Mouse (Mus musculus) stomach, postnatal 0 days (tissue): ENCODE measurements around the gene Cdk8. TPM values are rescaled to one million over a fixed set of nuclear protein-coding genes. Genes with fewer than 3 reads are reported as not detected.

Experiments used
- ATAC-seq: fragments of 200-750 bp; cut with Nextera tagmentation; 2 replicates; pipeline ENCODE4 v1.8.0; 2017; ENCODE audit not compliant: low FRiP score, low TSS enrichment
- DNase-seq: peaks from one replicate; pipeline ENCODE4 v3.0.0-alpha.2; 2016; ENCODE audit warnings: low spot score
- H3K27ac ChIP-seq: fragments of 300-500 bp; sonication (generic); replicated peaks from 2 replicates; pipeline ENCODE4 v1.5.1; 2014; ENCODE audit warnings: mild to moderate bottlenecking, control low read depth
- H3K27me3 ChIP-seq: fragments of 300-500 bp; sonication (generic); 2 replicates; pipeline ENCODE4 v1.6.1; 2014; ENCODE audit warnings: low read length; ENCODE audit not compliant: control insufficient read depth, insufficient read depth
- H3K36me3 ChIP-seq: fragments of 300-500 bp; sonication (generic); 2 replicates; pipeline ENCODE4 v1.6.1; 2014; ENCODE audit warnings: low read length, mixed read lengths; ENCODE audit not compliant: control insufficient read depth, insufficient read depth
- H3K4me1 ChIP-seq: fragments of 300-500 bp; sonication (generic); replicated peaks from 2 replicates; pipeline ENCODE4 v1.6.1; 2014; ENCODE audit warnings: antibody characterized with exemption; ENCODE audit not compliant: control insufficient read depth, insufficient read depth
- H3K4me2 ChIP-seq: fragments of 300-500 bp; sonication (generic); replicated peaks from 2 replicates; pipeline ENCODE4 v1.6.1; 2014; ENCODE audit warnings: low read depth, mild to moderate bottlenecking, control low read depth, moderate library complexity
- H3K4me3 ChIP-seq: fragments of 300-500 bp; sonication (generic); 2 replicates; pipeline ENCODE4 v1.5.1; 2014; ENCODE audit warnings: low read depth, low read length, control low read depth
- H3K9ac ChIP-seq: fragments of 300-500 bp; sonication (generic); 2 replicates; pipeline ENCODE4 v1.6.1; 2014; ENCODE audit warnings: mild to moderate bottlenecking, low read length, control low read depth, mixed read lengths
- H3K9me3 ChIP-seq: fragments of 300-500 bp; sonication (generic); 2 replicates; pipeline ENCODE4 v1.6.1; 2016; ENCODE audit warnings: low read length; ENCODE audit not compliant: control insufficient read depth
- CTCF ChIP-seq: IDR thresholded peaks from 2 replicates; pipeline ENCODE4 v1.5.1; 2016; ENCODE audit warnings: antibody characterized with exemption, low read depth, mild to moderate bottlenecking, moderate library complexity
- EP300 ChIP-seq: optimal IDR thresholded peaks from 2 replicates; pipeline ENCODE3; 2016; ENCODE audit warnings: antibody characterized with exemption
- WGBS: fragments of 180-500 bp; shearing (Covaris S2); extraction: QIAGEN DNeasy Blood & Tissue Kit; methylation state at CpG from one replicate; pipeline ENCODE4 v1.1.7; 2014; 5-methylcytosine and 5-hydroxymethylcytosine counted together
- polyA plus RNA-seq: library from polyadenylated mRNA; unstranded; fragments of >200 nt; fragmentation: Nextera tagmentation; extraction: Ambion mirVana; gene quantifications from 2 replicates; pipeline ENCODE4 v1.2.1, GENCODE M21; 2015

Gene Cdk8
- polyA plus RNA-seq, 1 experiment from 2014 or later: 12.2 TPM

DNA sequence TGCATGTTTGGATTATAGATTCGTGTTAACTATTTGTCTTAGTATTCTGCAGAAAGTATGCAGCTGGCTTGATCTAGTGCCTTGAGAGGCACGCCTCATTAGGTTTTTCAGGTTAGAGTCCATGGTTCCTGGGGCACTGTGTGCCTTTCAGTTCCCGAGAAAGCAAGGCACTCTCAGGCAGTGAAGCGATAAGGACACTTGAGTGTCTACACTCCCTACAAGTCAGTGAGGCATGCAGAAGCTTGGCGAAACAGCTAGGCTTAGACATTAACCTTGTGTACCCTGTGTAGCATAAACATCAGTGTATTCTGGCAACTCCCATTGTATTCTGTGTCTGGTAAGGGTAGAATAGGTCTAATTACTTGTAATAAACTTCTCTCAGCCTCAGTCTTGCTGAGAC is 25.5 kb upstream of the Cdk8 start:
- H3K4me2 ChIP-seq: no peak overlapping the region
- H3K36me3 ChIP-seq: peaks cover 30% of the 10 kb centered on the region
- no peak overlapping the region for H3K9ac ChIP-seq
- no peaks in the 10 kb centered on the region for H3K9me3 ChIP-seq
- no peak for ATAC-seq
- WGBS: 89% methylated on average over 5 of the region's 5 CpGs
- no peak for DNase-seq
- H3K4me3 ChIP-seq: no peak overlapping the region
- H3K4me1 ChIP-seq: no peaks in the 10 kb centered on the region
- no peaks in the 10 kb centered on the region for H3K27me3 ChIP-seq
- H3K27ac ChIP-seq: no peak overlapping the region
- no peak for TF ChIP-seq EP300

DNA sequence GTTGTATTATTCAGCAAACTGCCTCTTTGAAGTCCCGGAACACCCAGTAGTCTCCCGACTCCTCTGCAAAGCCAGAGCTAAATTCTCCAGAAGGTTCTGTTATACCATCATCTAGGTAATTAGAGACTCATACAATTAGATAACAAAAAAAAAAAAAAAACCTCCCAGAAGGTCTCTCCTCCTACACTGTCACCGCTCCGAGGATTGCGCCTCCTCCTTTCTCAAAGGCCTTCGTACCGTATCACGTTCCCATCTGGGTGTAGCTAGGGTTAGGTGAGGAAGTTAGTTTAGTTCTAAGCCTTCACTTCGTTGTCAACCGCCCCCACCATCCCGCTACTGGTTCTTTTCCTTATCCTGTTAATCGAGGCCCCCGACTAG is 10.5 kb upstream of the Cdk8 start:
- Histone ChIP-seq H3K27ac (peak overlapping the region; percentile 100), H3K4me3 (peak overlapping the region; percentile 73), H3K4me2 (peak overlapping the region; percentile 70), H3K36me3 (peaks cover 11% of the 10 kb centered on the region), H3K4me1 (0 out of 2 replicates have a peak, but pooled peaks cover 2% of the 10 kb centered on the region), H3K27me3 (no peaks in the 10 kb centered on the region), H3K9me3 (no peaks in the 10 kb centered on the region), H3K9ac (peak overlapping the region; percentile 62)
- 5% methylated on average over 13 of the region's 13 CpGs for WGBS
- DNase-seq (no peak), ATAC-seq (peak; percentile 45)
- no peak for TF ChIP-seq EP300
- TF ChIP-seq CTCF: no peak

DNA sequence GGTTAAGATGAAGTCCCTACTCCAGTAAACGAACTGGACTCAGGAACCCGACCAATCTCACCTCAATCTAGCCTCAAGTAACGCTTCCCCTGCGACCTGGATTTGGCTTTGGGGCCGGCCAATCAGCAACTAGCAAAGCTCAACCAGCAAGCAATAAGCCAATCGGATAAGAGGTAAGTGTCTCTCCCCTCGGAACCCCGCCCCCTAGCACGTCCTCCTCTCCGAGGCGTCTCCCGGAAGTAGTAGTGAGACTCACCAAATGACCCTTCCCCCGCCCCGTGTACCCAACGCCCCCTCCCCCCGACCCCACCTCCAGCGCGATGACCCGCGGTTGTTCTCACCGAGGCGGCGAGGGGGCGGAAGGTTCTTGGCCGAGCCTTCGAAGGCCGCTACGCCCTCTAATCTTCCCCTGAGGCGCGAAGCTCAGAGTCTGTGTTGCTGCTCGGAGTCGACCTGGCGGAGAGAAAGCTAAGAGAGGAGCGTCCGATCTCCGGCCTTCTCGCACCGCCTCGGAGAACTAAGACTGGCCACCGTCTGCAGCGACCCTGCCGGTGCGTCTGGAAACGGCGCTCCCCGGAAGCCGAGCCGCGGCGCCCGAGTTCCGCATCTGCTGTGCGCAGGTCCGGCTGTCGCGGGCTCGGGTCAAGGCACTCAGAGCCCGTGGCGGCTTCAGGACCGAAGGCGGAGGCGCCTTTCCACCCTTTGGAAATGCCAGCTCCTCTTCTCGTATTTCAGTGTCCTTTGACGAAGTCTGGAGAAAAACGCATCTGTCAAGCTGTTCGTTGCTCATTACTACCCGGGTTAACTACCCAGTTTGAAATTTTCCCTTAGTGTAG is 9.9 kb upstream of the Cdk8 start, which contains the start of gene Rnf6:
Gene Rnf6, minus strand, starts transcription at position 677 of the 836 bp plus-strand sequence.
- Histone ChIP-seq H3K36me3 (peaks cover 11% of the 10 kb centered on the region), H3K4me3 (peak within 1 kb of the TSS; percentile 73), H3K27me3 (no peaks in the 10 kb centered on the region), H3K9ac (peak within 1 kb of the TSS; percentile 93), H3K4me1 (0 out of 2 replicates have a peak, but pooled peaks cover 2% of the 10 kb centered on the region), H3K9me3 (no peaks in the 10 kb centered on the region), H3K27ac (peak within 1 kb of the TSS; percentile 100), H3K4me2 (peak within 1 kb of the TSS; percentile 70)
- under 1% methylated on average over 67 of the region's 67 CpGs for WGBS
- no peak for TF ChIP-seq EP300
- peak; percentile 51 for TF ChIP-seq CTCF
- ATAC-seq (peak; percentile 99), DNase-seq (peak; percentile 95)

DNA sequence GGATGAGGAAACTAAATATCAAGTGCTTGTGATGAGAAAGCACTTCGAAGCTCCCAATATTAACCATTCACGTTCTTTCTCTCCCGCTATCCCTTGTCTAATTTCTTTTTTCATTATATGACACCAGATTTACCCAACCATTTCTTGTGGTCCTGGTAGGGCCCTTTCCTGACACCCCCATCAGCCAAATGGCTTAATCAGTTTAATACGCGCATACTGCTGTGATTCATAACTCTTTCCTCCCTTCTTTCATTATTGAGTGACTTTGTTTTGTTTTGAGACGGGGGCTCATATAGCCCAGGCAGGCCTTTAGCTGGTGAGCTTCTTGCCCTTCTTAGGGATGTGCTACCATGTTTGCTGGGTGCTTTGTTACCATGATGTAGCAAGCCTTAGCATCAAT is 9.3 kb upstream of the Cdk8 start:
- WGBS: 24% methylated on average over 6 of the region's 6 CpGs

DNA sequence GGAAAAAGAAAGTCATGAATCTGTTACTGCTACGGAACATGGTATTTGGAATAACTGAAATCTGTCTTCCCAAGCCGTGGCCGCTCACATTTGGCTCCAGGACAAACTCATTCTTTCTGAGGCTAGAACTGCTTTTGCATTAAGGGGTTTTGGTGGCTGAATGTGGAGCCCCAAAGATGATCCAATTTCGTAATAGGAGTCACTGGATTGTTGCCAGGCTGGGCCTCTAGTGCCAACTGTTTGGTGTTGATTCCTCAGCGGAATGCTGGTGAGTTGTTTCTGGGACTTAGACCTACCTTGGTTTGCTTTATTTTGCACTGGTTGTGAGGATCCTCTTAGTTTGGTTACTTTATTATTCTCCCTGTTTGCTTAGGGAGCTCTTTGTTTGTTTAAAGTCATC is 7.2 kb upstream of the Cdk8 start:
- ATAC-seq (no peak), DNase-seq (no peak)
- Histone ChIP-seq H3K4me1 (0 out of 2 replicates have a peak, but pooled peaks cover 2% of the 10 kb centered on the region), H3K36me3 (no peaks in the 10 kb centered on the region), H3K4me3 (no peak overlapping the region), H3K9ac (0 out of 2 replicates have a peak overlapping the region, but pooled peaks have one; percentile 18), H3K9me3 (no peaks in the 10 kb centered on the region), H3K4me2 (no peak overlapping the region), H3K27me3 (no peaks in the 10 kb centered on the region), H3K27ac (0 out of 2 replicates have a peak overlapping the region, but pooled peaks have one; percentile 35)
- TF ChIP-seq EP300: no peak
- no peak for TF ChIP-seq CTCF
- WGBS: 71% methylated on average over 5 of the region's 5 CpGs

More for the DNA sequence above, 9.3 kb upstream of the Cdk8 start:
- Histone ChIP-seq H3K4me1 (0 out of 2 replicates have a peak, but pooled peaks cover 2% of the 10 kb centered on the region), H3K36me3 (peaks cover 11% of the 10 kb centered on the region), H3K9me3 (no peaks in the 10 kb centered on the region), H3K4me3 (peak overlapping the region; percentile 73), H3K27ac (peak overlapping the region; percentile 100), H3K4me2 (peak overlapping the region; percentile 70), H3K9ac (peak overlapping the region; percentile 93), H3K27me3 (no peaks in the 10 kb centered on the region)
- no peak for ATAC-seq
- TF ChIP-seq CTCF (no peak), EP300 (no peak)
- no peak for DNase-seq

DNA sequence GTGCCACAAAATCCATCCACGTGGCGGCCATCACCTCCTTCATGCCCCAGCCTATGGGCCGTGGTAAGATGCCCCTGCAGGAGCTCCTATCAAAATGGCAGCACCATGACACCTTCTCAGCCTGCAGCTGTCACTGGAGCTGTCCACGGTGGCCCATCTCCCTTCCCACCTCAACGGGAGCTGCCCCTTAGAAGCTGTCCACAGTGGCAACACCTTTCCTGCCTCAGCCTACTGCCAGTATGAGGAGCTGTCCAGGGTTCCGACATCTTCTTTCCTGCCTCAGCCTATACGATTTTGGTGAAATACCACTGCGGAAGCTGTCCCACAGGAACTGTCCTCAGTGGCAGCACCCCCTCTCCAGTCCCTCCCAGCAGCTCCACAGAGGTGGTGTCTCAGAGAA is 3.5 kb upstream of the Cdk8 start:
- DNase-seq (no peak), ATAC-seq (no peak)
- H3K36me3 ChIP-seq: no peaks in the 10 kb centered on the region
- no peak overlapping the region for H3K9ac ChIP-seq
- H3K27ac ChIP-seq: no peak overlapping the region
- no peak overlapping the region for H3K4me2 ChIP-seq
- no peaks in the 10 kb centered on the region for H3K4me1 ChIP-seq
- H3K27me3 ChIP-seq: no peaks in the 10 kb centered on the region
- H3K4me3 ChIP-seq: no peak overlapping the region
- no peaks in the 10 kb centered on the region for H3K9me3 ChIP-seq
- TF ChIP-seq CTCF (no peak), EP300 (no peak)
- 86% methylated on average over 8 of the region's 8 CpGs for WGBS
